Mouse (Mus musculus): ENCODE results near the gene Cacnb2.

The Cacnb2 gene

DNA sequence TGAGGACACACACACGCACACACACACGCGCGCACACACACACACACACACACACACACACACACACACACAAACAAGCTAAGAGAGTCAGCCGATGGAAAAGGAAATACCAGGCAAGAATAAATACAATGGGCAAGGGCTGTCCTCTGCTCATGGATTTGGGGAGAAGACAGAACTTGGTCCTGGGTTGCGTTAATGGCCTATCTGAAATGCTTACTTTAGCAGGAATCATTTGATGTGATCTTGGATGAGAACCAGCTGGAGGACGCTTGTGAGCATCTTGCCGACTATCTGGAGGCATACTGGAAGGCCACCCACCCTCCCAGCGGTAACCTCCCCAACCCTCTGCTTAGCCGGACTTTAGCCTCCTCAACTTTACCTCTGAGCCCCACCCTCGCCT lies 381.1 kb downstream of the Cacnb2 start:
- no peak for DNase-seq (ENCODE audit: low read depth, low spot score)

- no peak for DNase-seq (ENCODE audit: low read depth, low spot score)
Observed at GRCm38 (mm10) chr2:14988451-14988850, 385.6 kb downstream of the Cacnb2 start.

- DNase-seq (ENCODE audit: low read depth, low spot score) = no peak
Observed at GRCm38 (mm10) chr2:14989350-14989749, 386.5 kb downstream of the Cacnb2 start.

GRCm38 (mm10) chr2:14992531-14992930 lies 389.6 kb downstream of the Cacnb2 start:
- DNase-seq (ENCODE audit: low read depth, low spot score) = no peak

DNA sequence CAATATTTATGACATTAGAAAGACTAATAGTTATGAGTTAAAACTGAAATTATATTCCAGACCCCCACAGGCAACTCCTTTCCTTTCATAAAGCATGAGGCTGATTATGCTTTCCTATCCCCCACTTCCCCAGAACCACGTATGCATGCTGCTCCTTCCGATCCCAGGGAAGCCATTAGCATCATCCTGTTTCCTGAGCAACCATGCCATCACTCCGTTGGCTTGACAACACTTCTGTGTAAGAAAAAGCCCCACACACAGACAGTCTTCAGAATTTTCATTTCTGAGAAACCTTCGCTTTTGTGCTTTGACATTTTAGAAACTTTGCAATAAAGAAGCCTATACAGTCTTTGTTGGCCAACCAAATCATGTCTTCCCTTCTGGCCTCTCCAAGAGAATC lies 393.1 kb downstream of the Cacnb2 start:
- DNase-seq (ENCODE audit: low read depth, low spot score) = no peak

GRCm38 (mm10) chr2:14997836-14998235 lies 394.9 kb downstream of the Cacnb2 start:
- no peak for DNase-seq (ENCODE audit: low read depth, low spot score)

- DNase-seq (ENCODE audit: low read depth, low spot score) = no peak
Observed at GRCm38 (mm10) chr2:15007531-15007930, 404.6 kb downstream of the Cacnb2 start.

DNA sequence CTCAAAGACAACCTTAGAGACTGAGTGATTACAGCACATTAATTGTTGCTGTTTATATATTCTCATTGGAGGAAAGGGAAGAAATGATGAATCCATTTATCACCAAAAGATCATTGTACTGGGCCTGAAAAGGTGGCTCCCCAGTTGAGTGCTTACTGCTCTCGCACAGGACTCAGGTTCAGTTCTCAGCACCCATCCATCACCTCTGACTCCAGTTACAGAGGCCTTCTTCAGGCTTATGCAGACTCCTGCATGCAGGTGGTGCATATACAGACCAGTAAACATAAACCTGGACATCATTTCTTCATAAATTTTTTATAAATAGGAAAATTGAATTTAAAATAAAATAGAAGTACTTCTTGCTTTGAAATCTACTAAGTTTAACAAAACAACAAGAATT lies 405.2 kb downstream of the Cacnb2 start:
- no peak for DNase-seq (ENCODE audit: low read depth, low spot score)

GRCm38 (mm10) chr2:15026817-15027216 lies 423.9 kb downstream of the Cacnb2 start:
- DNase-seq (ENCODE audit: low read depth, low spot score) = no peak

DNA sequence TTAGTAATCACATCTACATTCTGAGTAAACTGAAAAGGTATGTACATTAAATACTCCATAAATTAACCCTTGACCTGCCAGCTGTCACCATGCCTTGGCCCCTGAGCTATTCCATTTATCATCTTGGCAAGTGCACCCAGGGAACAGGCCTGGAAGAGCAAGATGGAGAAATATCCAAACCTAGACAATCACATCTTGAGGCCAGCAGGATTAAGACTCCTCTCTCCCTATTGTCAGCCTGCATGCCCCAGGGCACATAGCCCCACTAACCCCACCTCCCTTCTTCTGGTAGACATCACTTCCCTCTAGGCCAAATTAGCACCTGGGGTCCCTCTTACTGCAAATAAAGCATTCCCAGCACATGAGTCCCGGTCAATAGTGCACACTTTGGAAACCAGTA lies 424.9 kb downstream of the Cacnb2 start:
- no peak for DNase-seq (ENCODE audit: low read depth, low spot score)
